Mouse (Mus musculus) retina, postnatal 7 days (tissue): ENCODE data around the gene Fam151b.

Experiments
- DNase-seq: peaks from one replicate; pipeline ENCODE4 v3.0.0-alpha.2; 2012; ENCODE audit warnings: low read depth, low spot score

Gene Fam151b

GRCm38 (mm10) chr13:92483852-92484463, at the start of gene Fam151b:
Gene Fam151b, minus strand, starts transcription at chr13:92484015.
- DNase-seq, result peak; percentile 92

DNA sequence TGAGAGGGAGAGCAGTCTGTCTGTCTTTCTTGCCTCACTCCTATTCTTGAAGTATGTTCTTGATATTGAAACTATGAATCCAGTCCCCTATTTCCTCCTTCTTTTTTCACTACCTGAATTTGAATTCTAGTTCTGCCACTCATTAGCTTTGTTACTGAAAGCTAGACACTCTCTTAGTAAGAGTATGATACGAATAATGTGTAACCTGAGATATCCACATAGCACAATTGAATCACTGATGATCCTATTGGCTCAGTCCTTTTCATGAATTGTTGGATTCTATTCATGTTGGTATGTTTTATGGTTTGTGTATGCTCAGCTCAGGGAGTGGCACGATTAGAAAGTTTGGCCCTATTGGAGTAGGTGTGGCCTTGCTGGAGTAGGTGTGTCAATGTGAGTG, 48.4 kb upstream of the Fam151b start:
- no peak for DNase-seq

GRCm38 (mm10) chr13:92531237-92531636, 47.4 kb upstream of the Fam151b start:
- DNase-seq, result no peak

- peak; percentile 95 for DNase-seq
Measured at GRCm38 (mm10) chr13:92530721-92531211, 47.0 kb upstream of the Fam151b start, which contains the start of gene Zfyve16. Gene Zfyve16, minus strand, starts transcription at chr13:92530868.

- DNase-seq, result no peak
Measured at GRCm38 (mm10) chr13:92529828-92530720, 46.3 kb upstream of the Fam151b start.

- no peak for DNase-seq
Measured at GRCm38 (mm10) chr13:92523178-92523813, 39.5 kb upstream of the Fam151b start.

DNA sequence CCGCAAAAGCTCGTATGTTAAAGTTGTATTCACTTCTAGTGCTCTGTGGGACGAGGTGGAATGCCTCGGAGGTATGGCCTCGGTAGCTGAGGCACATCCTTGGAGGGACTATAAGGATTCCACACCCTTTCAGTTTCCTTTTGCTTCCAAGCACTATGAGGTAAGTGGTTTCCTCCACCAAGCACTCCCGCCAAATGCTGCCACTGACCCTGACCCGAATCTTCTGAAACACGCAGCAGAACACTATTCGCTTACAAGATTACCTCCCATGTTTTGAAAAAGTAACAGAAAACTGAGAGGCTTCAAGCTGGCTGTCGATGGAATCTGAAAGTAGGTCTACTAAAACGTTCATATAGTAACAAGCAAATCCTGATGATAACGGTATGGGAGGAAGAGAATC, 21.1 kb upstream of the Fam151b start:
- DNase-seq, result no peak

DNA sequence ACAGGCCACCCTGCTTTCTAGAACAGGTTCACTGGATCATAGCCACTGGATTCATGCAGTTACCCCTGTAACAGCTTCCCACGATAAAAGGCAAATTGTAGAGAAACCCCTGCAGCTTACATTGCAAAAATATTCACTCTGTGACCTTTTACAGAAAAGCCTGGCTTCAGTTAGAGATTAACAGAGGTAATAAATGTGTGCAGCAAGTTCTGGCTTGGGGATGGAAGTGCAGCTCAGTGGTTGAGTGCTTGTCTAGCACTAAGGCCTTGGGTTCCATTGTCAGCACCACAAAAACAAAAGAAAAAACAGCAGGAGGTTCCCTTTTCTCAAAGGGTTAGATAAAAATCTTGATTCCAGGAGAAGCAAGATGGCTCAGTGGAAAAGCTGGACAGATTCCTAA, 8.1 kb upstream of the Fam151b start:
- no peak for DNase-seq

GRCm38 (mm10) chr13:92490817-92491216, 7.0 kb upstream of the Fam151b start:
- no peak for DNase-seq

- peak; percentile 29 for DNase-seq
Measured at GRCm38 (mm10) chr13:92483348-92483747, 467 bp downstream of the Fam151b start.

DNA sequence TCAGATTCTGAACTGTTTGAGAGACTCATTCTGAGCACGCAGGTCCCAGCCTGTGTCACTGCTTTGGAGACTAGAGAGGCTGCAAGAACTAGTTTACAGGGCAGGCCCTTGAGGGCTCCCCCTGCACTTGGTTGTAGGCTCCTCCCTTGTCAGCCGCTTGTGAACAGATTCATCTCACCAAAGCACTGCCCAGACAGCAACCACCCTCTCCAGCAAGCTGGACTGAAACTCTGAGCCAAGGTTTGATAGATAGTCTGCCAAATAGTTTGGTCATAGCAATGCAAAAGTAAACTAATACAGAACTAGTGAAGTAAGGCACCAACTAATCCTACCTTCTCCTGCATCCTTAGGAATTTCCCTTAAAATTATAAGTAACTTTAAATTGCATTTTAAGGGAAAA, 13.7 kb downstream of the Fam151b start:
- DNase-seq, result no peak

GRCm38 (mm10) chr13:92469381-92469780, 14.4 kb downstream of the Fam151b start:
- no peak for DNase-seq

DNA sequence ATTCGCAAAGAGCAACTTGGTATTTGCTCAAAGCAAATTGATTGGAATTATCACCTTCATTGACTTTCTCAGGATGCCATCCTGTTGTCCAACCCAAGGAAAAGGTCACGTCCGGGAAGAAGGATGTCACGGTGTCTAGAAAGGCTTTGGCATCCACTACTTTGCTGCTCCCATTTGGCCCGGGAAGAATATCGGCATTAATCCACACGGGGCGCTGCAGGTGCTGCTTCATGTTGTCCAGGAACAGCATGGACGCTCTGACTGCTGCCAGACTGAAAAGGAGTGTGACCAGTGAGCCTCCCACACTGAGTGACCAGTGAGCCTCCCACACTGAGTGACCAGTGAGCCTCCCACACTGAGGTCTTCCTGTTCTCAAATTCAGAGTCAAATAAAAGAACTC, 15.9 kb downstream of the Fam151b start:
- DNase-seq, result no peak

DNA sequence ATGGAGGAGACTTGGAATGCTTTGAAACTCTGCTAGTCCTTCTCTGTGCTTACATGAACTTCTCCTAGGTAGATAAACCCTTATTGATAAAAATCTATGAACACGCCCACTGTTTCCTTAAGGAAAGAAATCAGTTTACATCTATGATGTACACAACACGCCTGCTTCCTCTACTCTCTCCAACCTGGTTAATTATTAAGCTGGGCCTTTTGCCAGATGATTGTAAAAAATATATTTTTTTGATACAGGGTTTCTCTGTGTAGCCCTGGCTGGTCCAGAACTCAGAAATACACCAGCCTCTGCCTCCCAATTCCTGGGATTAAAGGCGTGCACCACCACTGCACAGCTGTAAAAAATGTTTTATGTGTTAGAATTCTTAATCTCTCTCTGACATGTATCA, 19.1 kb downstream of the Fam151b start:
- no peak for DNase-seq

- no peak for DNase-seq
Measured at GRCm38 (mm10) chr13:92446872-92447271, 36.9 kb downstream of the Fam151b start.

- no peak for DNase-seq
Measured at GRCm38 (mm10) chr13:92440286-92440685, 43.5 kb downstream of the Fam151b start.

GRCm38 (mm10) chr13:92438656-92439055, 45.2 kb downstream of the Fam151b start:
- no peak for DNase-seq

GRCm38 (mm10) chr13:92427351-92427855, 56.4 kb downstream of the Fam151b start:
- DNase-seq, result no peak

DNA sequence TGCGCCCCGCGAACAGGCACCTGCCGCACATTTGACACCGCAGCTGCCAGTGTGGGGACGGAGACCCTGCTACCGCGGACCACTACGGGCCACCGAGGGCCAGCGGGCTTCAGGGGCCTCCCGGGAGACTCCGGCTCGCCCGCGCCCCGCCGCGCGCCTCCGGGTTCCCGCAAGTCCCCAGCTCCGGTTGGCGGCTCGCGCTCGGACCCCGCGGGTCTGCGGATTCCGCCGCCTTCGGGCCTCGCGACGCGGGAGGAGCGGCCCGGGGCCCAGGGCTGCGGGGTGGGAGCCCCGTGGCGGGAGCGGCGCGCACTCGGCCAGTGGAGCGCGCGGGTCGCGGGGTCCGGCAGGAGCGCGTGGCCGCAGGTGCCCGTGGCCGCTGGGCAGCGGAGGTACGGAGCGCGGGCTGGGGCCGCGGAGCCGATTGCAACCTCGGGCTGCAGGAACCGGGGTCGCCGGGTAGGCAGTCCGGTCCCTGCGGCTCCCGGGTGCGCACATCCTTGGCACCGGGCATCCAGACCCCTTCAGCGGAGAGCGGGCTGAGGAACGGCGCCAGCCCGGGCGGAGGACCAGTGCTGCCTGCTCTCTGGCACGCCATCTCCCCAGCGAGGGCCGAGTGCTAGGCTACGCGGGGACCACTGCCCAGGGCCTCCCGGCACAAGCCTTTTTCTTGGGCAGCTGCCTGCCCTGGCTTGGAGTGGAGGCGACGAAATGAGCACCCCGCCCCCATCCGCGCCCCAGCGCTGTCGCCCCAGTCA, 57.3 kb downstream of the Fam151b start:
- no peak for DNase-seq

- peak; percentile 39 for DNase-seq
Measured at GRCm38 (mm10) chr13:92425758-92426264, 58.0 kb downstream of the Fam151b start, which contains the start of gene Ankrd34b. Gene Ankrd34b, plus strand, starts transcription at chr13:92425896.

- no peak for DNase-seq
Measured at GRCm38 (mm10) chr13:92423711-92424110, 60.1 kb downstream of the Fam151b start.
